Mouse (Mus musculus) forebrain, postnatal 0 days (tissue): ENCODE measurements at regions not wholly inside any gene's neighbourhood (a gene's known extent, or its start where the extent isn't known, plus 50 kb on each side); places are given as distances from the start of the nearest gene placed in this dataset.

Source experiments
- ATAC-seq: fragments of 200-750 bp; cut with Nextera tagmentation; 2 replicates; pipeline ENCODE4 v1.8.0; 2017; ENCODE audit warnings: mild to moderate bottlenecking, moderate library complexity
- DNase-seq: peaks from one replicate; pipeline ENCODE4 v3.0.0-alpha.2; 2015
- H3K27ac ChIP-seq: fragments of 300-500 bp; sonication (generic); 2 replicates; pipeline ENCODE4 v1.5.1; 2014; ENCODE audit warnings: low read depth, mild to moderate bottlenecking, antibody characterized with exemption, low read length, moderate library complexity, mixed read lengths
- H3K27me3 ChIP-seq: fragments of 300-500 bp; sonication (generic); 2 replicates; pipeline ENCODE4 v1.6.1; 2014; ENCODE audit warnings: mild to moderate bottlenecking, low read length, mixed read lengths; ENCODE audit not compliant: insufficient read depth
- H3K36me3 ChIP-seq: fragments of 300-500 bp; sonication (generic); 2 replicates; pipeline ENCODE4 v1.6.1; 2014; ENCODE audit warnings: mild to moderate bottlenecking, moderate library complexity; ENCODE audit not compliant: insufficient read depth
- H3K4me1 ChIP-seq: fragments of 300-500 bp; sonication (generic); 2 replicates; pipeline ENCODE4 v1.6.1; 2014; ENCODE audit warnings: antibody characterized with exemption; ENCODE audit not compliant: insufficient read depth
- H3K4me2 ChIP-seq: fragments of 300-500 bp; sonication (generic); 2 replicates; pipeline ENCODE4 v1.6.1; 2014; ENCODE audit warnings: low read depth, mild to moderate bottlenecking, moderate library complexity
- H3K4me3 ChIP-seq: fragments of 300-500 bp; sonication (generic); 2 replicates; pipeline ENCODE4 v1.5.1; 2014; ENCODE audit warnings: low read depth, low read length, mixed read lengths
- H3K9ac ChIP-seq: fragments of 300-500 bp; sonication (generic); 2 replicates; pipeline ENCODE4 v1.6.1; 2014; ENCODE audit warnings: mild to moderate bottlenecking
- H3K9me3 ChIP-seq: fragments of 300-500 bp; sonication (generic); 2 replicates; pipeline ENCODE4 v1.6.1; 2016; ENCODE audit warnings: low read length
- CTCF ChIP-seq: sonication (generic); IDR thresholded peaks from 2 replicates; pipeline ENCODE4 v1.5.1; 2016; ENCODE audit warnings: antibody characterized with exemption, control low read depth, low read depth
- WGBS: fragments of 180-500 bp; shearing (Covaris S2); extraction: QIAGEN DNeasy Blood & Tissue Kit; methylation state at CpG from one replicate; pipeline ENCODE4 v1.1.7; 2014; 5-methylcytosine and 5-hydroxymethylcytosine counted together

- DNase-seq: no peak
- Histone ChIP-seq H3K36me3 (no peaks in the 10 kb centered on the region), H3K9ac (no peak overlapping the region), H3K4me3 (no peak overlapping the region), H3K4me2 (no peak overlapping the region), H3K27ac (no peak overlapping the region), H3K9me3 (no peaks in the 10 kb centered on the region), H3K27me3 (no peaks in the 10 kb centered on the region), H3K4me1 (0 out of 2 replicates have a peak, but pooled peaks cover 3% of the 10 kb centered on the region)
- WGBS: 77% methylated on average over 2 of the region's 2 CpGs
- no peak for TF ChIP-seq CTCF
- ATAC-seq: no peak
Observed at GRCm38 (mm10) chr5:4536790-4537189, 221.0 kb downstream of the Fzd1 start.

DNA sequence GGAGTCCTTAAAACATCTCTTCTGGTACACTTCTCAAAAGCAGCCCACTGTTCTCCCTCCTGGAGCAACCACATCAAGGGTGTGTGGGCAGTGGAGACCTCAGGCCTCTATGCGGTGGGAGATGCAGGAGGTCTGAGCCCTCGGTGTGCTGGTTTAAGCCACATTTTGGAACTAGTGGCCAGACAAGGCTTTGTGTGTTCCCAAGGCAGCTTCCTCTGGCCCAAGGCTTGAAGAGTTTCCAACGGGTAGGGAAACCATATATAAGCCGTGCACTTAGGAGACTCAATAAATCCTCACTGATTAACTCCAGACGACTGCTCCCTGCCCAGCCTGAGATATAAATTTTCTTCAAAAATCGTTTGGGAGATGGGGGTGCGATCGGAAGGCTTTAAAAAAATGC lies 221.9 kb downstream of the Fzd1 start:
- 77% methylated on average over 8 of the region's 8 CpGs for WGBS
- no peaks in the 10 kb centered on the region for H3K9me3 ChIP-seq
- no peak overlapping the region for H3K4me2 ChIP-seq
- H3K27ac ChIP-seq: no peak overlapping the region
- TF ChIP-seq CTCF: no peak
- H3K4me3 ChIP-seq: no peak overlapping the region
- H3K27me3 ChIP-seq: no peaks in the 10 kb centered on the region
- H3K4me1 ChIP-seq: 0 out of 2 replicates have a peak, but pooled peaks cover 6% of the 10 kb centered on the region
- DNase-seq (no peak), ATAC-seq (no peak)
- H3K36me3 ChIP-seq: no peaks in the 10 kb centered on the region
- no peak overlapping the region for H3K9ac ChIP-seq

DNA sequence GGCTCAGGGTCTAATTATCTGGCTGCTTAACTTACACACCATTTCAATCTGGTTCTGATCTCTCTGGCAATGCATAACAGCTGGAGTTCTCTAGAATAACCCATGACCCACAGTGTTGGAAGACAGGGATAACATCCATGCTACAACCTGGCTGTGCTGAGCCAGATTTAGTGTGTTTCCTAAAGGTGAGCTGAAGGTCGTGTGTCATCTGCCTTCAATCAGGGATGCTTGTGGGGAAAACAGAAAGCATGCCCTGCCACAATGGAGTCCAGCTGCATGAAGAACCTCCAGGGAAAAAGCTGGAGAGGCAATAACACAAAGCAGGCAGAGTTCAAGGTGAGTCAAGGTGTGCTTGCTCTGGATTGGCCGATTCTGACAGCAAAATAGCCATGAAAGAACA lies 223.3 kb downstream of the Fzd1 start:
- Histone ChIP-seq H3K4me1 (peaks cover 11% of the 10 kb centered on the region), H3K9ac (no peak overlapping the region), H3K36me3 (no peaks in the 10 kb centered on the region), H3K9me3 (no peaks in the 10 kb centered on the region), H3K4me2 (no peak overlapping the region), H3K27me3 (no peaks in the 10 kb centered on the region), H3K4me3 (no peak overlapping the region), H3K27ac (no peak overlapping the region)
- no peak for DNase-seq
- no peak for ATAC-seq
- WGBS: 82% methylated on average over 2 of the region's 2 CpGs
- no peak for TF ChIP-seq CTCF

GRCm38 (mm10) chr5:4530236-4531067 lies 227.4 kb downstream of the Fzd1 start:
- peaks cover 10% of the 10 kb centered on the region for H3K4me1 ChIP-seq
- H3K4me2 ChIP-seq: no peak overlapping the region
- no peak for TF ChIP-seq CTCF
- H3K9me3 ChIP-seq: no peaks in the 10 kb centered on the region
- H3K9ac ChIP-seq: no peak overlapping the region
- 18% methylated on average over 10 of the region's 10 CpGs for WGBS
- H3K4me3 ChIP-seq: no peak overlapping the region
- no peak overlapping the region for H3K27ac ChIP-seq
- H3K27me3 ChIP-seq: no peaks in the 10 kb centered on the region
- H3K36me3 ChIP-seq: no peaks in the 10 kb centered on the region
- DNase-seq (peak; percentile 47), ATAC-seq (peak; percentile 63)

DNA sequence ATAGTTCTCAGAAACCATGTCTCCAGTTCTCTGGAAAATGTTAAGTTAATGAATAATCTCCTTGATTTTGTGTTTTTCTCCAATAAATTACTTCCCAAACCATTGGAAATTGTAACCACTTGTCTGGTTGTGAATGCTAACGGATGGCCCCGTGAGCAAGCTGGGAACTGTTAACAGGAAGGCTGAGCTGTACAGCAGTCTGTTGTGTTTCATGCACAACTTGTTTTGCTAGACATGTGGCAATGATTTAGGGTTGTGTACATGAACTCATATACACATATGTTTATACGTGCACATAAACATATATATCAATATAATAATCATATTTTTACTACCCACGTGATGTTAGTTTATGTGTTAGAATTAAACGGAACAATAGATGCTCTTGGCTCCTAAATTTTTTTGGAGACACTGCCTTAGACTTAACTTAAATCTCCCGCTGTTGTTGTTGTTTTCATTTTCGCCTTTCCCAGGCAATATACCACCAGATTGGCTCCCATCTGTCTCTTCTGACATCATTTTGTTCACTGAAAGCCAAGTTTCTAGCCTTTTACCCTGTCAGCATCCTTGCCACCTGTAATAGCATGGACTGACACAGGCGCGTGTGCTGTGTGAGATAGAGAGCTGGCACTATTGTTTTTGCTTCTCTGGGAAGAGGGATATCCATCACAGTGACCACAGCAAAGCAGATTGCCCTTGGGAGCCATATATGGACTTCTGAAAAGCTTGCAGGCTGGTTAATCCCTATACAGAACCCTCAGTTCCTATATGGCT lies 231.6 kb downstream of the Fzd1 start:
- Histone ChIP-seq H3K4me1 (peaks cover 10% of the 10 kb centered on the region), H3K4me2 (no peak overlapping the region), H3K36me3 (no peaks in the 10 kb centered on the region), H3K9me3 (no peaks in the 10 kb centered on the region), H3K27me3 (no peaks in the 10 kb centered on the region), H3K9ac (no peak overlapping the region), H3K27ac (no peak overlapping the region), H3K4me3 (no peak overlapping the region)
- WGBS: 50% methylated on average over 9 of the region's 9 CpGs
- TF ChIP-seq CTCF: no peak
- ATAC-seq (peak; percentile 71), DNase-seq (peak; percentile 72)

- no peaks in the 10 kb centered on the region for H3K36me3 ChIP-seq
- H3K9ac ChIP-seq: no peak overlapping the region
- ATAC-seq: no peak
- H3K4me1 ChIP-seq: no peaks in the 10 kb centered on the region
- H3K27ac ChIP-seq: no peak overlapping the region
- no peak overlapping the region for H3K4me2 ChIP-seq
- no peak for DNase-seq
- H3K4me3 ChIP-seq: no peak overlapping the region
- no peak for TF ChIP-seq CTCF
- H3K27me3 ChIP-seq: no peaks in the 10 kb centered on the region
- no peaks in the 10 kb centered on the region for H3K9me3 ChIP-seq
- WGBS: 96% methylated on average over 3 of the region's 3 CpGs
Observed at GRCm38 (mm10) chr5:4500599-4500998, 257.2 kb downstream of the Fzd1 start.

DNA sequence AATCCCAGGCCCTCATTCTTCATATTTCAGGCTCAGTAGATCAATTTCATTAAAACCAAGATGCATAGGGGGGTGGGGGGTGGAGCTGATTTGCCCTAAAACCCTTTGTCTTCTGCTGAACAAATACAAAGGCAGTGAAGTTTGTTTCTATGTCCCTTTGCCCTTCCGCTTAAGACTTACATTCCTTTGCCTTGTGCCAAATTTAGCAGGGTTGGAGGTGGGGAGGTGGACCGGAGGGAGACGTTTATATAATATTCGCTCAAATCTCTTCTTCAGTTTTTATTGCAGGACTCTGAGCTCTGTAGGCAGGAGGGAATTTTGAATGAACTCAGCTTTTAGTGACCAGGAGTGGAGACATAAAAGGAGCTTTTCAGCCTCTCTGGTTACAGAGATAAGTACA lies 258.8 kb downstream of the Fzd1 start:
- ATAC-seq (no peak), DNase-seq (no peak)
- TF ChIP-seq CTCF: no peak
- Histone ChIP-seq H3K9me3 (no peaks in the 10 kb centered on the region), H3K9ac (no peak overlapping the region), H3K36me3 (no peaks in the 10 kb centered on the region), H3K27me3 (no peaks in the 10 kb centered on the region), H3K27ac (no peak overlapping the region), H3K4me1 (peaks cover 4% of the 10 kb centered on the region; the same call in 1 of the 2 replicates), H3K4me2 (no peak overlapping the region), H3K4me3 (no peak overlapping the region)
- 15% methylated on average over 4 of the region's 4 CpGs for WGBS
